Mouse (Mus musculus): ENCODE data around the gene Cypt15.
"Not testable (repeated sequence)": the region's sequence is repeated elsewhere in the genome, so short reads cannot be mapped to it uniquely, and the experiment has no call there.

The Cypt15 gene

DNA sequence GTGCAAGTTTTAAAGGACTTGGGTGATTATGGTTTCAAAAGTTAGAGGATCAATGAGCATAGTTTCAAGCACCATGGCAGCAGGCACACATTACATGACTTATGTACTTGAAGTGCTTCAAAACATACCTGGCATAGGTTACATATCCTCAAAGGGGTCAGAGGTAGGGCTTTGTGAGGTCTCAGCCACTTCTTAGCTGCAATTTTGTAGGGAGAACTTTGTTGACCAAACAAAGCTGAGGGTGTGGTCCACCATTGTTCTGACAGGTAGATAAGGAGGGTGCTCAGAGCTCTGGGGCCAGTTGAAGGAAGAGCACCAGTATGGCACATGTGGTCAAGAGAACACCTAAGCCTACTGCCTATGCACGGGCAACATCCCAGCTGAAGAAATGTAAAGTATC, at the start of gene Cypt15:
Cypt15 (plus strand) TSS at position 301 of the 400 bp plus-strand sequence.
- not testable (repeated sequence) for DNase-seq

DNA sequence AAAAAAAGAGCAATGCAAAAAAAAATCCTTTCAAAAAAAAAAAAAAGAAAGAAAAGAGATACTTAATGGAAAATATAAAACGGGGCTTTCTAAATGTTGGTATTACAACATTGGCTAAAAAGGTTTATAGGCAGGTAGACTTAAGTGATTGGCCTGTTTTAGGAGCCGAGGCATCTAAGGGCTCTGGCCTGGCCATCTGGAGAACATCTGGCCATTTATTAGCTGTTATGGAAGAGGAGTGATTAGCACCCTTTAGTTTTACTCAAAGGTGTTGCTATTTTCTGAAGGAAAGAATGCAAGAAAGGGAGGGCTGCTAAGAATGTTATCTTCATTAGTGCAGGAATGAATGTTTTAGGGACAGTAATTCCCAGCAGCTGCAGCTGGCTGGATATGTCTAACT, 24.9 kb downstream of the Cypt15 start:
- no peak for DNase-seq

DNA sequence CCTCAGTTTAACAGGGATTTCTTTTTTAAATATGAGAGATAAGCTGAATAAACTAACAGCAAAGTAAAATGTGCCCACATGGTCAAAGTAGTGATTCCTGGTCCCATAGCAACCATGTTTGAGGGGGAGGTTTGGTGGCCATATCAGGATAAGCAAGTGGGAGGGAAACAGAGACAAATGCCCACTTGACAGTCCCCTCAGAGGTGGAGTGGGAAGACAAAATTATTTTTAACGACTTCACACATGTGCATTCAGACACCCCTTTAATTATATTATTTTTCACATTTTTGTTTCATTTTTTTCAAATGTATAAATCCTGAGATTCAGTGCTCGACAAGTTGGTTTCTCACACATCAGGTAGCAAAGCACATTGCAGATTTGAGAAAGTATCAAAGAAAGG, 32.8 kb downstream of the Cypt15 start:
- no peak for DNase-seq

DNA sequence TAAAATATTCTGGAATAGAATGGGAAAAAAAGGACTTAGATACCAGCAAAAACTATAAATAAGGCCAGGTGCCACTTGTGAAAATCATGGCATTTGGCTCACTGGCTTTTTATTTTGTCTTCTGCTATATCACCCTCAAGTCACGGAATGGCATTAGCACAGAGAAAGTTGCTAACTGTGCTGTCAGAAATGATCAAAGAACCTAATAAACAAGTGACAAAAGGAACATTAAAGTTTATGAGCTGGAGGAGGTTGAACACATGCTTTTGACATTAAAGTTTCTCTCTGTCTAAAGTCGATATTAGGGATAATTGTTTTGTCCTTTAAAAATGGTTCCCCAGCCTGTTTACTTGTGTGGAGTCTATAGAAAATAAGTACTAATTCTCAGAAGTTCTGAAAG, 37.7 kb downstream of the Cypt15 start:
- no peak for DNase-seq
